Mouse (Mus musculus): ENCODE measurements around the gene Dusp7. TPM values are rescaled to one million over a fixed set of nuclear protein-coding genes. Genes with fewer than 3 reads are reported as not detected.

The Dusp7 gene
- polyA plus RNA-seq, 1 experiment from 2014 or later = 58.9 TPM

DNA sequence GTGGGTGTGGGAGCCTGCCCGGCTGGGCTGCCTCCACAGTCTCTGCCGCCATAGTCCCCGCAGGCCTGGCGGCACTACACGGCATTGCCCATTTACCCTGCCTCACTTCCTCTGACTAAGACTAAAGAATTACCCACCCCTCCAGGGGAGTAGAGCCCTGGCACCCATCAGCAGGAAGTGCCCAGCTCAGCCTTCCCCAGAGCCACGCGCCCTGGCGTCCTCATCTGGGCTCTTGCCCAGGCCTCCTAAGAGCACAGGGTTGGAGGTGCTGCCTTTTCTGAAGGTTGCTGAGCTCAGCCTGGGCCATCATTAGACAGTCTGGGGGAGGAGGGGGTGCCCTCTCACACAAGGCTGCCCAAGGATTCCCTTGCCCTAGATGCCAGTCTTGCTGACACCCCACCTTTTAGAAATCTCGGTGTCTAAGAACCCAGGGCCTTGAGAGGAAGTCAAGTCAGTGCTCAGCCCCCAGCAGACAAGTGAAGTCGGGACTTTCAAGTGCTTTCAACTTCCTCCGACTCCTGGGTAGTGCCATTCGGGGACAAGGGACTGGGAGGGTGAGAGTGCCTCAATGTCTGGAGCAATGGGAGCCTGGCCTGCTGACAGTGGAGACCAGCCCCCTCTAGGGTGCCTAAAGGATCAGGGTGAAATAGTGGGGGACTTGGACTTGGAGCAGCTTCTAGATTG lies 17.9 kb downstream of the Dusp7 start:
- H3K9me3 ChIP-seq = no peaks in the 10 kb centered on the region
- peaks cover 36% of the 10 kb centered on the region for H3K4me1 ChIP-seq (replicated peaks)
- no peak overlapping the region for H3K27ac ChIP-seq
- no peak overlapping the region for H3K4me2 ChIP-seq
- WGBS = 86% methylated on average over 12 of the region's 12 CpGs
- H3K9ac ChIP-seq (replicated peaks) = no peak overlapping the region
- H3K36me3 ChIP-seq = no peaks in the 10 kb centered on the region
- H3K4me3 ChIP-seq (replicated peaks) = no peak overlapping the region
- H3K27me3 ChIP-seq = no peaks in the 10 kb centered on the region
- ATAC-seq (ENCODE audit: insufficient number of reproducible peaks, insufficient read depth, low FRiP score, low TSS enrichment, low read depth) = no peak

DNA sequence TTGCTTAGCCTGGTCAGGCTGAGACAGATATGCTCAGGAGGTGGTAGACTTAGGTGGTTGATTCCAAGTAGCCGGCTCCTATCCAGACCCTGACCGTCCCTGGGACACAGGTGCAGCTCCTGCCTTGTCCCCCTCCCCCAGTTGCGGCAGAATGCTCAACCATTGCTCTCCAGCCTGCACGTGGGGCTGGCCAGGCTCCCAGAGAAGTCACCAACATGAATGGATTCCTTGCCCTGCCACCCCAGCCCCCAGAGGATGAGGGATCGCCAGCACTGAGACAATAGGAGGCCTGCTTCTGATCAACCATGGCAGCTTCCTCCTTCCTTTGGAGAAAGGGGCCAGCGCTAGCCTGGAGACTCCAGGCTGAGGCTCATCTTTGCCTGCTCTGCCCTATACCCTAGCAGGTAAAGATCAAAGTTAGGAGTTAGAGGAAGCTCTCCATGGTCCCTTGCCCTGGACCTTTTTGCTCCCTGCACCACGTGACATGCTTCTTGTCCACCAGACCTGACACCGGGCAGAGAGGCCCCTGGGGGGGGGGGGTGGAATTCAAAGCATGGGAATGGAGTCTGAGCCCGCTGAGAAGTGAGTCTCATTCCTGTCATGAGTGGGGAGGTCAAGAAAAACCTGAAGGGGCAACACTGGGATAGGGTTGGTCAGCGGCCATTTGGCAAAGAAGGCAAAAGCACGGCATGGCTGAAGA lies 24.5 kb downstream of the Dusp7 start:
- 70% methylated on average over 11 of the region's 11 CpGs for WGBS
- H3K27ac ChIP-seq = no peak overlapping the region

DNA sequence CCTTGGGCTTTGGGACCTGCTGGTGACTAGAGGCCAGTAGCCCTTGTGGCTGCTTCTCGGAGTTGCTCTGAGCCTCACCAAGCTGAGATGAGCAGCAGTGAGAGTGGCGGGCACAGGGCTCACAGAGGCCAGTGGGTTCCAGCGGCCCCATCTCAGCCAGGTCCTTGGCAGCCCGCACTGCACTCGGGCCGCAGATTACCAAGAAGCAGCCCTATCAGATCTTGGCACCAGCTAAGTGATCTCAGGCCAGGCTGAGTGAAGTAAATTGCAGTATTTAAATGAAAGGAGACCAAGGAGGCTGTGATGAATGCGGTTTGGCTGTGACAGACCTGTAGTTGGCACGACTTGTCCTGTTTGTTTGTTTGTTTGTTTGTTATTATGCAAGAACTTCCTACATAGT lies 25.1 kb downstream of the Dusp7 start:
- 92% methylated on average over 8 of the region's 8 CpGs for WGBS
- H3K9me3 ChIP-seq = no peaks in the 10 kb centered on the region
- H3K27ac ChIP-seq = no peak overlapping the region
- H3K4me1 ChIP-seq (replicated peaks) = peaks cover 23% of the 10 kb centered on the region
- no peak for ATAC-seq (ENCODE audit: insufficient number of reproducible peaks, insufficient read depth, low FRiP score, low TSS enrichment, low read depth)
- H3K9ac ChIP-seq (replicated peaks) = no peak overlapping the region
- H3K4me3 ChIP-seq (replicated peaks) = no peak overlapping the region
- H3K4me2 ChIP-seq = no peak overlapping the region
- no peaks in the 10 kb centered on the region for H3K27me3 ChIP-seq
- H3K36me3 ChIP-seq = no peaks in the 10 kb centered on the region

More for the DNA sequence above, 24.5 kb downstream of the Dusp7 start:
- no peak for ATAC-seq (ENCODE audit: insufficient number of reproducible peaks, insufficient read depth, low FRiP score, low TSS enrichment, low read depth)
- Histone ChIP-seq H3K9me3 (no peaks in the 10 kb centered on the region), H3K27me3 (no peaks in the 10 kb centered on the region), H3K36me3 (no peaks in the 10 kb centered on the region), H3K4me1 (replicated peaks) (peaks cover 23% of the 10 kb centered on the region), H3K9ac (replicated peaks) (no peak overlapping the region), H3K4me2 (no peak overlapping the region), H3K4me3 (replicated peaks) (no peak overlapping the region)

DNA sequence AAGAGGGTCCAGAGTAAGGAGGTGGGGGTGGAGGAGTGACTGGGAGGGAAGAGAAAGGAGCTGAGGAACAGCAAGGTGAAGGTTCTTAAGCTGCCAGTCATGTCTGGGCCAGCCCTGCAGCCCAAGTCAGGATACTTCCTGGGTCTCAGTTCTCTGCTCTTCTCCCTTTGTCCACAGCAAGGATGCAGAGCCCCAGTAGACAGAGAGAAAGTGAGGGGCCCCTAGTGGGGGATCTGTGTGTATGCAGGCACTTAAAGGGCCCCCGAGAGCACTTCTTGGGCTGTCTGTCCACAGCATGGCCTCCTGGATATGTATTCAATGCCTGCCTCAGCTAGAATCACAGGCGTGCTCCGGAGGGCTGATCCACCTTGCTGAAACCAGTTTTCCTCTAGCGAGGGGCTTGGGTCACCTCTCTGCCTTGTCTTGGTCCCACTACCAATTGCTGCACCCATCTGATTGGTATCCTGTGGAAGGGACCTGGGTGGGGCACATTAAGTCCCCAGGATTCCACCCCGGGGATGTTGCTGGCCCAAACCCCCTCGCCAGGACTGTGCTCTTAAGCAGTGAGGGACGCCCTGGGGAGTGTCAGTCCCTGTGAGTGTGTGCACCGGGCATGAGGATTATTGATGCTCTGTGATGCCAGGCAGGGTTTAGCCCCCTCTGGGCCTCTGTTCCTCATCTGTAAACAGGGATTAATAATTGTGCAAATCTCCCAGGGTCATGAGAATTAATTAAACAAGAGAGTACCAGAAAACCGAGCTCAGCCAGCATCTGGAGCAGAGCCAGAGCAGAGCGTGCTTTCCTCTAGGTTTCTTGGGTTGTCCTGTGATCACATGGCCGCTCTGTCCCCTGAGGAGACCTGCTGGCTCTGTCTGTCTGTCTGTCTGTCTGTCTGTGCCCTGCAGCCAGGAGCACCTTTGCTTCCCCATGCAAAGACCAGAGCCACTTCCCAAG lies 26.5 kb downstream of the Dusp7 start:
- H3K4me2 ChIP-seq = no peak overlapping the region
- no peak for ATAC-seq (ENCODE audit: insufficient number of reproducible peaks, insufficient read depth, low FRiP score, low TSS enrichment, low read depth)
- H3K27me3 ChIP-seq = no peaks in the 10 kb centered on the region
- H3K4me1 ChIP-seq (replicated peaks) = peaks cover 30% of the 10 kb centered on the region
- no peak overlapping the region for H3K4me3 ChIP-seq (replicated peaks)
- H3K27ac ChIP-seq = peak overlapping the region; percentile 4; the same call in 1 of the 2 replicates
- WGBS = 57% methylated on average over 11 of the region's 11 CpGs
- H3K9me3 ChIP-seq = no peaks in the 10 kb centered on the region
- H3K36me3 ChIP-seq = no peaks in the 10 kb centered on the region
- H3K9ac ChIP-seq (replicated peaks) = peak overlapping the region; percentile 37

DNA sequence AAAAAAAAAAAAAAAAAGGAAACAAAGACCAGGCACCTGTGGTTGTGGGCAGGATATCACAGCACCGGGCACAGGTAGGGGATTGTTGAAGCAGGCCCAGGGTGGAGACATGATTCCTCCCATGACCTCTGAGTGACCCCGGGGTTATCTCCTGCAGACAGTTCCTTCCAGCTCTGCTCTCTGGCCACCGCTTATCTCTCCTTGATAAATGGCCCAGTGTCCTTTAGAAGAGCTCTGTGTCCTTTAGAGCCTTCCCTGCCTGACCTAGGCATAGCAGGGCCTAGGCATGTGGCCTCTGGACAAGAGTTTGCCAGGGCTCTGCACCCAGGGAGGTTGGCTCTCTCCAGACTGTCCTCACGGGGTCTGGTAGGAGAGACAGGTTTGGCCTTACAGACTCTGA lies 29.3 kb downstream of the Dusp7 start:
- H3K27ac ChIP-seq = no peak overlapping the region
- H3K4me3 ChIP-seq (replicated peaks) = no peak overlapping the region
- no peak overlapping the region for H3K9ac ChIP-seq (replicated peaks)
- no peak for ATAC-seq (ENCODE audit: insufficient number of reproducible peaks, insufficient read depth, low FRiP score, low TSS enrichment, low read depth)
- peaks cover 21% of the 10 kb centered on the region for H3K4me1 ChIP-seq (replicated peaks)
- H3K4me2 ChIP-seq = no peak overlapping the region
- no peaks in the 10 kb centered on the region for H3K9me3 ChIP-seq
- WGBS = 67% methylated on average over 4 of the region's 4 CpGs
- no peaks in the 10 kb centered on the region for H3K36me3 ChIP-seq
- no peaks in the 10 kb centered on the region for H3K27me3 ChIP-seq

DNA sequence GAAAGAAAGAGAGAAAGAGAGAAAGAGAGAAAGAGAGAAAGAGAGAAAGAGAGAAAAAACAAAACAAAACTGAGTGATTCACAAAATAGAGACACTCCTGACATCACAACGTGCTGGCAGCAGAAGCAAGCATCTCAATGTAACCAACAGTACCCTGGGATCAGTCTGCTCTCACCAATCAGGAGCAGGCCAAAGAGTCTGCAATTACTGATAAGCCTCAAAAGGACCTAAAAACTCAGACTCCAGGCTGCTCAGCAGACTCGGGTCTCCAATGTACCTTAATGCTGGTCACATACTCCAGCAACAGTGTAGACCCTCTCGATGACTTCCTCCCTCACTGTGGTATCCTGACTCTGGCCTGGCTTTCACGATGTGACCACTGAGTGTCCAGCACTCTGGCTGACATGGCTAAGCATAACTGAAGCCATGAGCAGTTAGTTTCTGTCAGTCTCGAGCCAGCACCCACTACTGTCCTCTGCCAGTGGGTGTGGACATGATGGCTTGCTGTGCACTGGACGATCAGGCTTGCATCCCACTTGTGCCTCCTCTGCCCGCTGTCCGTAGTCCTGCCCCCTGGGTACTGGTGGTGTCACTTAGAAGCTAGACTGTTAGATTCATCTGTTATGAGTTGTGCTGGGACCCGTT lies 30.4 kb downstream of the Dusp7 start:
- Histone ChIP-seq H3K9ac (replicated peaks) (no peak overlapping the region), H3K4me1 (replicated peaks) (peaks cover 24% of the 10 kb centered on the region), H3K4me3 (replicated peaks) (no peak overlapping the region), H3K27ac (no peak overlapping the region), H3K27me3 (no peaks in the 10 kb centered on the region), H3K36me3 (no peaks in the 10 kb centered on the region), H3K4me2 (no peak overlapping the region), H3K9me3 (no peaks in the 10 kb centered on the region)
- ATAC-seq (ENCODE audit: insufficient number of reproducible peaks, insufficient read depth, low FRiP score, low TSS enrichment, low read depth) = no peak
- WGBS = 71% methylated on average over 9 of the region's 9 CpGs

DNA sequence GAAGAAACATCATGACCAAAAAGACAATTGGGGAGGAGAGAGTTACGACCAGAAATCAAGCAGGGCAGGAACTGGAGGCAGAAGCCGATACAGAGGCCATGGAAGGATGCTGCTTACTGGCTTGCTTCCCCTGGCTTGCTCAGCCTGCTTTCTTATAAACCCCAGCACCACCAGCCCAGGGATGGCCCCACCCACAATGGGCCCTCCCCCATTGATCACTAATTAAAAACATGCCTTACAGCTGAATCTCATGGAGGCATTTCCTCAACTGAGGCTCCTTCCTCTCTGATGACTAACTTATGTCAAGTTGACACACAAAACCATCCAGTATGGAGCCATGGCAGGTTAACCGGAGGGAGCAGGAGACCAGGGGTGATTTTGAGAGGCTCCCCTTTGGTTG lies 31.4 kb downstream of the Dusp7 start:
- Histone ChIP-seq H3K27ac (no peak overlapping the region), H3K9ac (replicated peaks) (no peak overlapping the region), H3K27me3 (no peaks in the 10 kb centered on the region), H3K4me1 (replicated peaks) (peaks cover 18% of the 10 kb centered on the region), H3K4me3 (replicated peaks) (no peak overlapping the region), H3K36me3 (no peaks in the 10 kb centered on the region), H3K4me2 (no peak overlapping the region), H3K9me3 (no peaks in the 10 kb centered on the region)
- no peak for ATAC-seq (ENCODE audit: insufficient number of reproducible peaks, insufficient read depth, low FRiP score, low TSS enrichment, low read depth)
- WGBS = 60% methylated on average over 3 of the region's 3 CpGs

DNA sequence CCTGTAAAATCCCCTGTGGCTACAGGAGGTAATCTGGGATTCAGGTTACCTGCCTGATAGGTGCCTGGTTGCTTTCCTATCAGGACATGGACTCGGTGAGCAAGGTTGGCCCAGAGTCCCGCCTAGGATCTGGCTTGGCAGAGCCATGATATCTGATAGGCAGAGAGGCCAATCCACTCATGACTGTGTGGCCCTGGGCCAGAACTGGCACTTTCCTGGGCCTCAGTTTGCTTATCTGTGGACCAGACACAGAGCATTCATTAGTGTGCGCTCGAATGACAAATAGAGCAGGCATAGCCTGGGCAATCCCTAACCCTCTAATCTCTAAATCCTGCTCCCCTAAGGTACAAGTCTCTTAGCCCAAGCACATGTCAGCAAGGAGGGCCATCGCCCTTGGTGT lies 33.7 kb downstream of the Dusp7 start:
- no peaks in the 10 kb centered on the region for H3K9me3 ChIP-seq
- WGBS = 79% methylated on average over 5 of the region's 5 CpGs
- H3K9ac ChIP-seq (replicated peaks) = no peak overlapping the region
- no peak overlapping the region for H3K27ac ChIP-seq
- H3K36me3 ChIP-seq = no peaks in the 10 kb centered on the region
- H3K4me1 ChIP-seq (replicated peaks) = peaks cover 26% of the 10 kb centered on the region
- no peak overlapping the region for H3K4me2 ChIP-seq
- no peak overlapping the region for H3K4me3 ChIP-seq (replicated peaks)
- H3K27me3 ChIP-seq = no peaks in the 10 kb centered on the region
- ATAC-seq (ENCODE audit: insufficient number of reproducible peaks, insufficient read depth, low FRiP score, low TSS enrichment, low read depth) = no peak

DNA sequence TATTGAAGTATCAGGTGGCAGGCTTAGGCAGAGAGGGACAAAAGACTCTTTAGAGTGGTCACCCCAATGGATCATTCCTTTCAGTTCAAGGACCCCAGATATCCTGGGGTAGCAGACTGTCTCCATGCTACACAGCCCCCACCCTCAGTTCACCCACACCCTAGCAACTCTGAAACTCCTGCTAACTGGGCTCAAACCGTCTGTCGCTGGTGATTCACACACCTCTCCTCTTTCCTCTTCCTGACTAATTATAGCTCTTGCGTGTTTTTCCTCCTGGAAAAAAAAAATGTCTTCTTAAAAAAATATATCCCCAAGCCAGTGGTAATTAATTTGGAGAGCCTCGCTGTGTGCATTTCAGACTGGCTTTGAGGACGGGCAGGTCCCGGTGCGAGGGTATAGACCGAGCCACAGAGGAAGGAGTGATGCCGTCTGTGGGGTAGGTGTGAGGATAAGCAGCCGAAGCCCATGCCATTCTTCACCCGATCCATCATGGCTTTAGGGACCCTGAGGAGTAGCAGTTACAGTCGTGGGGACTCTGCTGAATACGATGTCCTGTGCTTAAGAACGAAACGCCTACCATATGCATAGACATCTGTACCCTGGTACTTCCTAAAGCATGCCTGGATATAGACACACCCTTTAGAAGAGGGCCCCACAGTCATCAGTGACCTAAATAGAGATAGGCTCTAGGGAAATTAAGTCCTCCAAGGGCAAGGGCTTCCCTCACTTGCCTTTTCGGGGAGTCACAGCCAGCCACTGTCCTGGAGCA lies 34.4 kb downstream of the Dusp7 start:
- Histone ChIP-seq H3K27me3 (no peaks in the 10 kb centered on the region), H3K4me3 (replicated peaks) (no peak overlapping the region), H3K27ac (no peak overlapping the region), H3K9me3 (no peaks in the 10 kb centered on the region), H3K36me3 (no peaks in the 10 kb centered on the region), H3K9ac (replicated peaks) (no peak overlapping the region), H3K4me1 (replicated peaks) (peaks cover 26% of the 10 kb centered on the region), H3K4me2 (no peak overlapping the region)
- WGBS = 68% methylated on average over 16 of the region's 16 CpGs
- ATAC-seq (ENCODE audit: insufficient number of reproducible peaks, insufficient read depth, low FRiP score, low TSS enrichment, low read depth) = no peak

DNA sequence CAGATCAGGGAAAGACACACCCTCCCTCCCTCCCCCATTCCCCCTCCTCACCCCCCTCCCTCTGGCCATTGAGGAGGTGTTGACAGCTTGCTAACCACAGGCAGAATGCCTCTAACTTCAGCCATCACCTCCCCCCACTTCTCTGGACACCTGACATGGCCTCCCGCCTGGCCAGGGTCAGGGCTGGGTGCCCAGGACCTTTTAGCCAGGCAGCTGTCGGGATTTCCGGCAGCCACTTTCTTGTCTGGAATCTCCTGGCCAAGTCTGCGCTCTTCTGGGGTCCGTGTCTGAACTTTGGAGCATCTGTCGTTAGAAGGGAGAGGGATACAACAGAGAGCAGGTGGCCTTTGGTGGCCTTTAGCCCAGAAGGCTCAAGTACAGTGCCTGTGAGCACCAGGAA lies 36.8 kb downstream of the Dusp7 start:
- Histone ChIP-seq H3K27me3 (no peaks in the 10 kb centered on the region), H3K4me3 (replicated peaks) (no peak overlapping the region), H3K9me3 (peaks cover 6% of the 10 kb centered on the region), H3K4me1 (replicated peaks) (peaks cover 26% of the 10 kb centered on the region), H3K27ac (peak overlapping the region; percentile 45; the same call in 1 of the 2 replicates), H3K4me2 (no peak overlapping the region), H3K36me3 (no peaks in the 10 kb centered on the region), H3K9ac (replicated peaks) (no peak overlapping the region; the same call in 1 of the 2 replicates)
- no peak for ATAC-seq (ENCODE audit: insufficient number of reproducible peaks, insufficient read depth, low FRiP score, low TSS enrichment, low read depth)
- 15% methylated on average over 6 of the region's 6 CpGs for WGBS

Measured in limb, embryonic 12.5 days (tissue).